Mouse (Mus musculus) hindbrain, postnatal 0 days (tissue): ENCODE data around the gene Ano8. TPM values are rescaled to one million over a fixed set of nuclear protein-coding genes. Genes with fewer than 3 reads are reported as not detected.

Source experiments
- ATAC-seq: fragments of 200-750 bp; cut with Nextera tagmentation; 2 replicates; pipeline ENCODE4 v1.8.0; 2017; ENCODE audit warnings: mild to moderate bottlenecking, moderate TSS enrichment, moderate library complexity
- DNase-seq: peaks from one replicate; pipeline ENCODE4 v3.0.0-alpha.2; 2015; ENCODE audit warnings: low spot score
- H3K27ac ChIP-seq: fragments of 300-500 bp; sonication (generic); 2 replicates; pipeline ENCODE4 v1.5.1; 2014; ENCODE audit warnings: mild to moderate bottlenecking
- H3K27me3 ChIP-seq: fragments of 300-500 bp; sonication (generic); 2 replicates; pipeline ENCODE4 v1.6.1; 2014; ENCODE audit warnings: low read length, mixed read lengths; ENCODE audit not compliant: insufficient read depth
- H3K36me3 ChIP-seq: fragments of 300-500 bp; sonication (generic); 2 replicates; pipeline ENCODE4 v1.6.1; 2014; ENCODE audit warnings: low read length, mixed read lengths; ENCODE audit not compliant: insufficient read depth
- H3K4me1 ChIP-seq: fragments of 300-500 bp; sonication (generic); 2 replicates; pipeline ENCODE4 v1.6.1; 2014; ENCODE audit warnings: antibody characterized with exemption, low read length, mixed read lengths; ENCODE audit not compliant: insufficient read depth
- H3K4me2 ChIP-seq: fragments of 300-500 bp; sonication (generic); 2 replicates; pipeline ENCODE4 v1.6.1; 2014; ENCODE audit warnings: low read depth, mild to moderate bottlenecking, low read length, moderate library complexity, mixed read lengths
- H3K4me3 ChIP-seq: fragments of 300-500 bp; sonication (generic); 2 replicates; pipeline ENCODE4 v1.5.1; 2014; ENCODE audit warnings: low read length
- H3K9ac ChIP-seq: fragments of 300-500 bp; sonication (generic); replicated peaks from 2 replicates; pipeline ENCODE4 v1.6.1; 2014; ENCODE audit warnings: mild to moderate bottlenecking, low read length, moderate library complexity, mixed read lengths
- H3K9me3 ChIP-seq: fragments of 300-500 bp; sonication (generic); 2 replicates; pipeline ENCODE4 v1.6.1; 2016; ENCODE audit warnings: low read length, mixed read lengths
- CTCF ChIP-seq: IDR thresholded peaks from 2 replicates; pipeline ENCODE4 v1.5.1; 2016; ENCODE audit warnings: antibody characterized with exemption, control low read depth, low read depth
- WGBS: fragments of 180-500 bp; shearing (Covaris S2); extraction: QIAGEN DNeasy Blood & Tissue Kit; methylation state at CpG from one replicate; pipeline ENCODE4 v1.1.7; 2014; 5-methylcytosine and 5-hydroxymethylcytosine counted together
- polyA plus RNA-seq: library from polyadenylated mRNA; unstranded; fragments of >200 nt; fragmentation: Nextera tagmentation; extraction: Ambion mirVana; gene quantifications from 2 replicates; pipeline ENCODE4 v1.2.1, GENCODE M21; 2015
- total RNA-seq: library from RNA; depleted of rRNA; stranded (reverse); fragments of >200 nt; gene quantifications from 2 replicates; pipeline ENCODE4 v1.2.3, GENCODE M21; 2014

Gene Ano8
- total and polyA plus RNA-seq, 2 experiments from 2014 or later, result 5.3 to 78.6 TPM

GRCm38 (mm10) chr8:71466198-71466597, 19.6 kb downstream of the Ano8 start:
- Histone ChIP-seq H3K27me3 (no peaks in the 10 kb centered on the region), H3K27ac (no peak overlapping the region), H3K9me3 (no peaks in the 10 kb centered on the region), H3K4me1 (peaks cover 10% of the 10 kb centered on the region; the same call in 1 of the 2 replicates), H3K9ac (no peak overlapping the region), H3K4me3 (no peak overlapping the region), H3K4me2 (no peak overlapping the region), H3K36me3 (peaks cover 2% of the 10 kb centered on the region; the same call in 1 of the 2 replicates)
- no peak for ATAC-seq
- no peak for DNase-seq
- no peak for TF ChIP-seq CTCF
- 95% methylated on average over 5 of the region's 5 CpGs for WGBS

- Histone ChIP-seq H3K27ac (no peak overlapping the region), H3K4me1 (peaks cover 10% of the 10 kb centered on the region; the same call in 1 of the 2 replicates), H3K9ac (no peak overlapping the region), H3K9me3 (no peaks in the 10 kb centered on the region), H3K36me3 (peaks cover 6% of the 10 kb centered on the region), H3K27me3 (no peaks in the 10 kb centered on the region), H3K4me3 (peak overlapping the region; percentile 88), H3K4me2 (peak overlapping the region; percentile 61)
- 86% methylated on average over 8 of the region's 8 CpGs for WGBS
- no peak for TF ChIP-seq CTCF
- DNase-seq, result no peak
- no peak for ATAC-seq
These were observed 20.0 kb downstream of the Ano8 start for GRCm38 (mm10) chr8:71465733-71466132.

GRCm38 (mm10) chr8:71464513-71465500, 21.0 kb downstream of the Ano8 start, which contains the start of gene Mrpl34:
TSS of gene Mrpl34 (plus strand) at chr8:71464959.
- Histone ChIP-seq H3K4me2 (peak within 1 kb of the TSS; percentile 61), H3K4me1 (peaks cover 10% of the 10 kb centered on the region; the same call in 1 of the 2 replicates), H3K27ac (peak within 1 kb of the TSS; percentile 92), H3K9ac (peak within 1 kb of the TSS; percentile 89), H3K36me3 (peaks cover 9% of the 10 kb centered on the region), H3K27me3 (no peaks in the 10 kb centered on the region), H3K9me3 (no peaks in the 10 kb centered on the region), H3K4me3 (peak within 1 kb of the TSS; percentile 88)
- peak; percentile 99 for TF ChIP-seq CTCF
- WGBS, result under 1% methylated on average over 59 of the region's 59 CpGs
- DNase-seq (peak; percentile 100), ATAC-seq (peak; percentile 85)

GRCm38 (mm10) chr8:71463188-71464033, 22.4 kb downstream of the Ano8 start, which contains the start of gene Abhd8:
TSS of gene Abhd8 (minus strand) at chr8:71463655.
- H3K27ac ChIP-seq, result peak within 1 kb of the TSS; percentile 92
- peaks cover 10% of the 10 kb centered on the region; the same call in 1 of the 2 replicates for H3K4me1 ChIP-seq
- H3K9ac ChIP-seq, result peak within 1 kb of the TSS; percentile 89
- H3K27me3 ChIP-seq, result no peaks in the 10 kb centered on the region
- under 1% methylated on average over 55 of the region's 55 CpGs for WGBS
- peak within 1 kb of the TSS; percentile 61 for H3K4me2 ChIP-seq
- DNase-seq (peak; percentile 97), ATAC-seq (peak; percentile 82)
- no peaks in the 10 kb centered on the region for H3K9me3 ChIP-seq
- peaks cover 18% of the 10 kb centered on the region for H3K36me3 ChIP-seq
- peak within 1 kb of the TSS; percentile 88 for H3K4me3 ChIP-seq
- no peak for TF ChIP-seq CTCF

- peaks cover 10% of the 10 kb centered on the region; the same call in 1 of the 2 replicates for H3K4me1 ChIP-seq
- H3K4me2 ChIP-seq, result peak overlapping the region; percentile 61
- peak overlapping the region; percentile 88 for H3K4me3 ChIP-seq
- H3K27ac ChIP-seq, result peak overlapping the region; percentile 92
- TF ChIP-seq CTCF, result peak; percentile 8; the same call in 1 of the 2 replicates
- DNase-seq, result peak; percentile 51
- H3K27me3 ChIP-seq, result no peaks in the 10 kb centered on the region
- peaks cover 21% of the 10 kb centered on the region for H3K36me3 ChIP-seq
- 2% methylated on average over 16 of the region's 16 CpGs for WGBS
- peak overlapping the region; percentile 89 for H3K9ac ChIP-seq
- H3K9me3 ChIP-seq, result no peaks in the 10 kb centered on the region
- no peak for ATAC-seq
These were observed 23.0 kb downstream of the Ano8 start for GRCm38 (mm10) chr8:71462786-71463185.

- ATAC-seq (no peak), DNase-seq (no peak)
- TF ChIP-seq CTCF, result no peak
- Histone ChIP-seq H3K9me3 (no peaks in the 10 kb centered on the region), H3K36me3 (peaks cover 23% of the 10 kb centered on the region), H3K4me3 (peak overlapping the region; percentile 88), H3K27ac (peak overlapping the region; percentile 92; the same call in 1 of the 2 replicates), H3K9ac (peak overlapping the region; percentile 89), H3K4me1 (peaks cover 10% of the 10 kb centered on the region; the same call in 1 of the 2 replicates), H3K4me2 (peak overlapping the region; percentile 61), H3K27me3 (no peaks in the 10 kb centered on the region)
- 79% methylated on average over 4 of the region's 4 CpGs for whole genome bisulfite sequencing
These were observed 23.6 kb downstream of the Ano8 start for GRCm38 (mm10) chr8:71462191-71462590.
